Mouse (Mus musculus): ENCODE data around the gene Cst12.
"Not testable (repeated sequence)": the region's sequence is repeated elsewhere in the genome, so short reads cannot be mapped to it uniquely, and the experiment has no call there.

Gene Cst12

GRCm38 (mm10) chr2:148789142-148789541 is at the start of gene Cst12:
Gene Cst12 (plus strand): TSS chr2:148789361.
- DNase-seq (ENCODE audit: low spot score), result no peak

- no peak for DNase-seq (ENCODE audit: low spot score)
These were observed 46.2 kb upstream of the Cst12 start for GRCm38 (mm10) chr2:148743001-148743400.

GRCm38 (mm10) chr2:148743846-148744407 is 45.2 kb upstream of the Cst12 start:
- no peak for DNase-seq (ENCODE audit: low spot score)

- DNase-seq (ENCODE audit: low spot score), result no peak
These were observed 39.1 kb upstream of the Cst12 start, which contains the start of gene Cstl1 for GRCm38 (mm10) chr2:148750058-148750457. Gene Cstl1 (plus strand): TSS chr2:148750358.

GRCm38 (mm10) chr2:148751893-148752813 is 37.0 kb upstream of the Cst12 start:
- DNase-seq (ENCODE audit: low spot score), result peak; percentile 96

GRCm38 (mm10) chr2:148754310-148754846 is 34.8 kb upstream of the Cst12 start:
- DNase-seq (ENCODE audit: low spot score), result no peak

GRCm38 (mm10) chr2:148763648-148764388 is 25.3 kb upstream of the Cst12 start:
- no peak for DNase-seq (ENCODE audit: low spot score)

GRCm38 (mm10) chr2:148771397-148771796 is 17.8 kb upstream of the Cst12 start, which contains the start of gene Cst11:
Gene Cst11 (minus strand): TSS chr2:148771497.
- not testable (repeated sequence) for DNase-seq (ENCODE audit: low spot score)

GRCm38 (mm10) chr2:148781709-148782108 is 7.5 kb upstream of the Cst12 start, which contains the start of gene 8030411F24Rik:
Gene 8030411F24Rik (plus strand): TSS chr2:148782009.
- DNase-seq (ENCODE audit: low spot score), result no peak

GRCm38 (mm10) chr2:148798485-148798884 is 9.3 kb downstream of the Cst12 start, which contains the start of gene Cst8:
Gene Cst8 (plus strand): TSS chr2:148798785.
- DNase-seq (ENCODE audit: low spot score), result no peak

- no peak for DNase-seq (ENCODE audit: low spot score)
These were observed 12.3 kb downstream of the Cst12 start for GRCm38 (mm10) chr2:148801491-148801921.

- no peak for DNase-seq (ENCODE audit: low spot score)
These were observed 17.5 kb downstream of the Cst12 start for GRCm38 (mm10) chr2:148806696-148807095.

GRCm38 (mm10) chr2:148819909-148820308 is 30.7 kb downstream of the Cst12 start, which contains the start of gene Cst13:
Gene Cst13 (plus strand): TSS chr2:148820081.
- DNase-seq (ENCODE audit: low spot score), result no peak

- no peak for DNase-seq (ENCODE audit: low spot score)
These were observed 36.8 kb downstream of the Cst12 start for GRCm38 (mm10) chr2:148825986-148826385.

GRCm38 (mm10) chr2:148834912-148835311 is 45.8 kb downstream of the Cst12 start, which contains the start of gene Cst9:
Gene Cst9 (plus strand): TSS chr2:148835147.
- DNase-seq (ENCODE audit: low spot score), result no peak

GRCm38 (mm10) chr2:148838075-148838777 is 49.1 kb downstream of the Cst12 start:
- no peak for DNase-seq (ENCODE audit: low spot score)

GRCm38 (mm10) chr2:148839224-148839623 is 50.1 kb downstream of the Cst12 start:
- DNase-seq (ENCODE audit: low spot score), result no peak

Data from embryo, embryonic 10 days (tissue).